Mouse (Mus musculus) thymus, adult 2 months (tissue): ENCODE data around the gene 1190007I07Rik.
"Not testable (repeated sequence)": the region's sequence is repeated elsewhere in the genome, so short reads cannot be mapped to it uniquely, and the experiment has no call there.

Source experiments
- CTCF ChIP-seq: fragments of 200-500 bp; IDR thresholded peaks from 2 replicates; pipeline ENCODE4 v1.5.1; 2012; ENCODE audit warnings: mild to moderate bottlenecking, control low read depth, low read length, moderate library complexity, borderline replicate concordance; ENCODE audit not compliant: control insufficient read depth, poor library complexity, insufficient read depth; ENCODE audit errors: extremely low read depth
- POLR2A ChIP-seq: fragments of 200-500 bp; IDR thresholded peaks from 2 replicates; pipeline ENCODE4 v1.6.1; 2012; ENCODE audit warnings: mild to moderate bottlenecking, low read length, control low read depth, moderate library complexity; ENCODE audit not compliant: control insufficient read depth, poor library complexity, insufficient read depth; ENCODE audit errors: extremely low read depth

- not testable (repeated sequence) for TF ChIP-seq POLR2A, CTCF
These were observed 515 bp upstream of the 1190007I07Rik start for GRCm38 (mm10) chr10:82623553-82623932.
